Mouse (Mus musculus) forebrain, embryonic 13.5 days (tissue): Measurements from ENCODE around the gene Dcun1d3. TPM values are rescaled to one million over a fixed set of nuclear protein-coding genes. Genes with fewer than 3 reads are reported as not detected.

Source experiments
- ATAC-seq: fragments of 200-750 bp; cut with Nextera tagmentation; 2 replicates; pipeline ENCODE4 v1.8.0; 2017
- H3K27ac ChIP-seq: fragments of 300-500 bp; sonication (generic); 2 replicates; pipeline ENCODE4 v1.5.1; 2015; ENCODE audit warnings: inconsistent platforms, mild to moderate bottlenecking, moderate library complexity
- H3K27me3 ChIP-seq: fragments of 300-500 bp; sonication (generic); 2 replicates; pipeline ENCODE4 v1.6.1; 2015; ENCODE audit warnings: mild to moderate bottlenecking, inconsistent platforms
- H3K36me3 ChIP-seq: fragments of 300-500 bp; sonication (generic); 2 replicates; pipeline ENCODE4 v1.6.1; 2015; ENCODE audit warnings: mild to moderate bottlenecking, inconsistent platforms; ENCODE audit not compliant: poor library complexity, severe bottlenecking
- H3K4me1 ChIP-seq: fragments of 300-500 bp; sonication (generic); 2 replicates; pipeline ENCODE4 v1.6.1; 2015; ENCODE audit warnings: inconsistent platforms
- H3K4me2 ChIP-seq: fragments of 300-500 bp; sonication (generic); 2 replicates; pipeline ENCODE4 v1.6.1; 2015; ENCODE audit warnings: inconsistent platforms, mild to moderate bottlenecking, moderate library complexity
- H3K4me3 ChIP-seq: fragments of 300-500 bp; sonication (generic); 2 replicates; pipeline ENCODE4 v1.5.1; 2015; ENCODE audit warnings: mild to moderate bottlenecking, inconsistent platforms
- H3K9ac ChIP-seq: fragments of 300-500 bp; sonication (generic); 2 replicates; pipeline ENCODE4 v1.6.1; 2015; ENCODE audit warnings: mild to moderate bottlenecking, inconsistent platforms
- H3K9me3 ChIP-seq: fragments of 300-500 bp; sonication (generic); replicated peaks from 2 replicates; pipeline ENCODE4 v1.6.1; 2016; ENCODE audit warnings: inconsistent platforms
- WGBS: fragments of 180-500 bp; shearing (Covaris S2); methylation state at CpG from one replicate; pipeline ENCODE4 v1.1.7; 2015; 5-methylcytosine and 5-hydroxymethylcytosine counted together
- polyA plus RNA-seq: library from polyadenylated mRNA; unstranded; fragments of >200 nt; fragmentation: Nextera tagmentation; extraction: Ambion mirVana; gene quantifications from 2 replicates; pipeline ENCODE4 v1.2.1, GENCODE M21; 2015

Gene Dcun1d3
- polyA plus RNA-seq, 1 experiment from 2014 or later = 16.2 TPM

GRCm38 (mm10) chr7:119864500-119864899 lies 31.6 kb downstream of the Dcun1d3 start:
- Histone ChIP-seq H3K4me1 (peaks cover 18% of the 10 kb centered on the region), H3K4me3 (no peak overlapping the region), H3K9ac (no peak overlapping the region), H3K27ac (no peak overlapping the region), H3K4me2 (no peak overlapping the region), H3K36me3 (peaks cover 6% of the 10 kb centered on the region; the same call in 1 of the 2 replicates), H3K9me3 (no peaks in the 10 kb centered on the region), H3K27me3 (no peaks in the 10 kb centered on the region)
- 92% methylated on average over 5 of the region's 5 CpGs for WGBS
- no peak for ATAC-seq

GRCm38 (mm10) chr7:119862167-119862566 lies 33.9 kb downstream of the Dcun1d3 start:
- no peak for ATAC-seq
- Histone ChIP-seq H3K36me3 (peaks cover 21% of the 10 kb centered on the region), H3K27me3 (no peaks in the 10 kb centered on the region), H3K4me3 (no peak overlapping the region), H3K27ac (peak overlapping the region; percentile 65), H3K9ac (no peak overlapping the region), H3K4me1 (peaks cover 18% of the 10 kb centered on the region), H3K9me3 (no peaks in the 10 kb centered on the region), H3K4me2 (no peak overlapping the region)
- WGBS = 53% methylated on average over 1 of the region's 1 CpGs

GRCm38 (mm10) chr7:119861335-119862091 lies 34.6 kb downstream of the Dcun1d3 start:
- Histone ChIP-seq H3K27me3 (no peaks in the 10 kb centered on the region), H3K4me3 (no peak overlapping the region), H3K9me3 (no peaks in the 10 kb centered on the region), H3K36me3 (peaks cover 27% of the 10 kb centered on the region), H3K4me2 (no peak overlapping the region), H3K4me1 (peaks cover 18% of the 10 kb centered on the region), H3K9ac (0 out of 2 replicates have a peak overlapping the region, but pooled peaks have one; percentile 23), H3K27ac (peak overlapping the region; percentile 65)
- ATAC-seq = peak; percentile 76
- 13% methylated on average over 6 of the region's 6 CpGs for WGBS

- no peak overlapping the region for H3K9ac ChIP-seq
- ATAC-seq = no peak
- H3K4me2 ChIP-seq = no peak overlapping the region
- H3K27me3 ChIP-seq = no peaks in the 10 kb centered on the region
- H3K4me3 ChIP-seq = no peak overlapping the region
- H3K27ac ChIP-seq = no peak overlapping the region
- peaks cover 30% of the 10 kb centered on the region for H3K36me3 ChIP-seq
- H3K9me3 ChIP-seq = no peaks in the 10 kb centered on the region
- H3K4me1 ChIP-seq = peaks cover 18% of the 10 kb centered on the region
These were observed 35.1 kb downstream of the Dcun1d3 start for GRCm38 (mm10) chr7:119860971-119861334.

GRCm38 (mm10) chr7:119860554-119860953 lies 35.5 kb downstream of the Dcun1d3 start:
- Histone ChIP-seq H3K9me3 (no peaks in the 10 kb centered on the region), H3K4me1 (peaks cover 18% of the 10 kb centered on the region), H3K27me3 (no peaks in the 10 kb centered on the region), H3K4me3 (no peak overlapping the region), H3K4me2 (no peak overlapping the region), H3K36me3 (peaks cover 30% of the 10 kb centered on the region), H3K9ac (no peak overlapping the region), H3K27ac (no peak overlapping the region)
- ATAC-seq = no peak
- WGBS = 92% methylated on average over 2 of the region's 2 CpGs

GRCm38 (mm10) chr7:119860116-119860515 lies 36.0 kb downstream of the Dcun1d3 start:
- Histone ChIP-seq H3K27me3 (no peaks in the 10 kb centered on the region), H3K9me3 (no peaks in the 10 kb centered on the region), H3K9ac (no peak overlapping the region), H3K4me1 (peaks cover 18% of the 10 kb centered on the region), H3K36me3 (peaks cover 30% of the 10 kb centered on the region), H3K4me2 (no peak overlapping the region), H3K4me3 (no peak overlapping the region), H3K27ac (no peak overlapping the region)
- ATAC-seq = no peak
- 86% methylated on average over 3 of the region's 3 CpGs for WGBS

GRCm38 (mm10) chr7:119859476-119859875 lies 36.6 kb downstream of the Dcun1d3 start:
- H3K4me3 ChIP-seq = no peak overlapping the region

GRCm38 (mm10) chr7:119855031-119855430 lies 41.1 kb downstream of the Dcun1d3 start:
- Histone ChIP-seq H3K4me1 (no peaks in the 10 kb centered on the region), H3K27me3 (no peaks in the 10 kb centered on the region), H3K4me2 (no peak overlapping the region), H3K27ac (no peak overlapping the region), H3K9ac (no peak overlapping the region), H3K9me3 (no peaks in the 10 kb centered on the region), H3K4me3 (no peak overlapping the region), H3K36me3 (peaks cover 41% of the 10 kb centered on the region)
- no peak for ATAC-seq

More at GRCm38 (mm10) chr7:119859476-119859875, 36.6 kb downstream of the Dcun1d3 start:
- H3K4me1 ChIP-seq = peaks cover 18% of the 10 kb centered on the region
- WGBS = 73% methylated on average over 6 of the region's 6 CpGs
- no peak overlapping the region for H3K4me2 ChIP-seq
- H3K9ac ChIP-seq = no peak overlapping the region
- H3K27ac ChIP-seq = no peak overlapping the region
- H3K36me3 ChIP-seq = peaks cover 33% of the 10 kb centered on the region
- no peak for ATAC-seq
- no peaks in the 10 kb centered on the region for H3K27me3 ChIP-seq
- no peaks in the 10 kb centered on the region for H3K9me3 ChIP-seq

- no peaks in the 10 kb centered on the region for H3K9me3 ChIP-seq
- no peak overlapping the region for H3K27ac ChIP-seq
- no peaks in the 10 kb centered on the region for H3K27me3 ChIP-seq
- H3K36me3 ChIP-seq = peaks cover 37% of the 10 kb centered on the region
- 96% methylated on average over 2 of the region's 2 CpGs for WGBS
- ATAC-seq = no peak
- H3K4me3 ChIP-seq = no peak overlapping the region
- H3K4me1 ChIP-seq = no peaks in the 10 kb centered on the region
- no peak overlapping the region for H3K4me2 ChIP-seq
- no peak overlapping the region for H3K9ac ChIP-seq
These were observed 41.7 kb downstream of the Dcun1d3 start for GRCm38 (mm10) chr7:119854362-119854761.

- Histone ChIP-seq H3K27me3 (no peaks in the 10 kb centered on the region), H3K9me3 (no peaks in the 10 kb centered on the region), H3K27ac (no peak overlapping the region), H3K9ac (no peak overlapping the region), H3K4me2 (no peak overlapping the region), H3K36me3 (peaks cover 34% of the 10 kb centered on the region), H3K4me3 (no peak overlapping the region), H3K4me1 (no peaks in the 10 kb centered on the region)
- ATAC-seq = no peak
- 95% methylated on average over 1 of the region's 1 CpGs for WGBS
These were observed 42.9 kb downstream of the Dcun1d3 start for GRCm38 (mm10) chr7:119853186-119853585.

- no peak overlapping the region for H3K4me3 ChIP-seq
- ATAC-seq = no peak
- H3K4me1 ChIP-seq = no peaks in the 10 kb centered on the region
- H3K27ac ChIP-seq = no peak overlapping the region
- H3K4me2 ChIP-seq = no peak overlapping the region
- H3K27me3 ChIP-seq = no peaks in the 10 kb centered on the region
- no peaks in the 10 kb centered on the region for H3K9me3 ChIP-seq
- H3K9ac ChIP-seq = no peak overlapping the region
- H3K36me3 ChIP-seq = peaks cover 27% of the 10 kb centered on the region
These were observed 43.6 kb downstream of the Dcun1d3 start for GRCm38 (mm10) chr7:119852494-119852893.

GRCm38 (mm10) chr7:119850737-119851136 lies 45.4 kb downstream of the Dcun1d3 start:
- Histone ChIP-seq H3K27me3 (no peaks in the 10 kb centered on the region), H3K9ac (no peak overlapping the region), H3K9me3 (no peaks in the 10 kb centered on the region), H3K4me3 (no peak overlapping the region), H3K4me2 (no peak overlapping the region), H3K27ac (no peak overlapping the region), H3K4me1 (no peaks in the 10 kb centered on the region), H3K36me3 (peaks cover 15% of the 10 kb centered on the region; the same call in 1 of the 2 replicates)
- WGBS = 87% methylated on average over 5 of the region's 5 CpGs
- no peak for ATAC-seq

GRCm38 (mm10) chr7:119849096-119849495 lies 47.0 kb downstream of the Dcun1d3 start:
- H3K27ac ChIP-seq = no peak overlapping the region
- ATAC-seq = no peak; the same call in 1 of the 2 replicates
- H3K4me1 ChIP-seq = no peaks in the 10 kb centered on the region
- H3K9ac ChIP-seq = no peak overlapping the region
- H3K9me3 ChIP-seq = no peaks in the 10 kb centered on the region
- peaks cover 12% of the 10 kb centered on the region for H3K36me3 ChIP-seq
- no peaks in the 10 kb centered on the region for H3K27me3 ChIP-seq
- WGBS = 0% methylated on average over 1 of the region's 1 CpGs
- H3K4me3 ChIP-seq = no peak overlapping the region
- no peak overlapping the region for H3K4me2 ChIP-seq
